Mouse (Mus musculus): ENCODE data around the gene Cops4. TPM values are rescaled to one million over a fixed set of nuclear protein-coding genes. Genes with fewer than 3 reads are reported as not detected.
A peak's percentile ranks its signal among the peaks of the same experiment; 100 is the strongest.

Cops4 gene
- total and polyA plus RNA-seq, 2 experiments: 12.0 to 53.2 TPM

DNA sequence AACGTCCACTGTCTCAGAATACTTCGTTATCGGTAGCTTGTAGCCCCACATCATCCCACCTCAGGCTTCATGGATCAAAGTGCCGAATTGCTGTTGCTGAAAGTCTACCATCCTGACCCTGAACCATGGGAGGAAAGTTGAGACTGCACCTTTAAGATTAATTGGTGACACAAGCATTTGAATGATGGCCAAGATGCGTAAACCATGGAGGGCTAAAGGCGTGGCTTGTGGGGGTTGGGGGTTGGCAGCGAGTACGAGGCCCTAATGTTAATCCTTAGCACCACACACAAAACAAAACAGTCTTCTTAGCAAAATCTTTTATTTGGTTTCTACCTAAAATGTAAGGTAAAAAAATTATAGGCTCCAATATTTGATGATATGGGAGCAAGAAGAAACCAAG is 35.3 kb downstream of the Cops4 start:
- WGBS: 77% methylated on average over 8 of the region's 8 CpGs
- H3K79me2 ChIP-seq (ENCODE audit: control insufficient read depth, insufficient read depth, low read length): no peaks in the 10 kb centered on the region
- no peak overlapping the region for H3K9ac ChIP-seq (ENCODE audit: low read depth, low read length)
- TF ChIP-seq CTCF (IDR thresholded peaks at IDR 0.05; ENCODE audit: low read depth, low read length): no peak
- TF ChIP-seq POLR2A (IDR thresholded peaks at IDR 0.05; ENCODE audit: extremely low read depth, insufficient read depth, low read length): no peak
- H3K4me3 ChIP-seq (ENCODE audit: insufficient read depth, low read depth, low read length): no peak overlapping the region
- DNase-seq (ENCODE audit: extremely low read depth, low read depth, low spot score): no peak
- H3K27ac ChIP-seq (replicated peaks; ENCODE audit: insufficient read depth, low read depth, low read length): no peak overlapping the region
- H3K4me1 ChIP-seq (ENCODE audit: control insufficient read depth, insufficient read depth, low read length): peaks cover 12% of the 10 kb centered on the region
- H3K27me3 ChIP-seq (ENCODE audit: control insufficient read depth, insufficient read depth, low read length): no peaks in the 10 kb centered on the region
- no peaks in the 10 kb centered on the region; the same call in 1 of the 2 replicates for H3K36me3 ChIP-seq (ENCODE audit: control insufficient read depth, insufficient read depth, low read length)

DNA sequence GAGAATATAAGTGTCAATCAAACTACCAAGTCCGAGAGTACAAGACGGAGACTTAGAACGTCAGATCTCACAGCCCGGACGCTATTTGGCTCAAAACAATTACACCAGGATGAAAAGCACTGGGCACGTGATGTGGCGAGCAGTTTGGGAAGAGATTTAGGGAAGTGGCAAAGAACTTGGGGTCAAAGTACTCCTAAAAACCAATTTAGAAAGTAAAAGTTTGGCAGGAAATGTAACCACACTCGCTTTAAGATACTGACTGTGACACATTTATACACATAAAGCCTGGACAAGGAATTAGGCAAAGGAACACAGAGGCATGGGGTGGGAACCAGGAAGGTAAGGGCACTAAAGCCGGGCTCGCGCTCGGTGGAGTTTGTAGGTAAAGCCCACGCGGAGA is 38.9 kb downstream of the Cops4 start:
- WGBS: 43% methylated on average over 14 of the region's 14 CpGs
- H3K27me3 ChIP-seq (ENCODE audit: control insufficient read depth, insufficient read depth, low read length): no peaks in the 10 kb centered on the region
- no peak for TF ChIP-seq POLR2A (IDR thresholded peaks at IDR 0.05; ENCODE audit: extremely low read depth, insufficient read depth, low read length)
- no peak for TF ChIP-seq CTCF (IDR thresholded peaks at IDR 0.05; ENCODE audit: low read depth, low read length)
- peak overlapping the region; percentile 65 for H3K27ac ChIP-seq (replicated peaks; ENCODE audit: insufficient read depth, low read depth, low read length)
- H3K9ac ChIP-seq (ENCODE audit: low read depth, low read length): no peak overlapping the region
- H3K36me3 ChIP-seq (ENCODE audit: control insufficient read depth, insufficient read depth, low read length): no peaks in the 10 kb centered on the region; the same call in 1 of the 2 replicates
- H3K4me1 ChIP-seq (ENCODE audit: control insufficient read depth, insufficient read depth, low read length): peaks cover 9% of the 10 kb centered on the region; the same call in 1 of the 2 replicates
- no peak overlapping the region; the same call in 1 of the 2 replicates for H3K4me3 ChIP-seq (ENCODE audit: insufficient read depth, low read depth, low read length)
- peak; percentile 84 for DNase-seq (ENCODE audit: extremely low read depth, low read depth, low spot score)
- no peaks in the 10 kb centered on the region for H3K79me2 ChIP-seq (ENCODE audit: control insufficient read depth, insufficient read depth, low read length)

GRCm38 (mm10) chr5:100557537-100557936 is 39.4 kb downstream of the Cops4 start:
- Histone ChIP-seq H3K79me2 (ENCODE audit: control insufficient read depth, insufficient read depth, low read length) (no peaks in the 10 kb centered on the region), H3K27me3 (ENCODE audit: control insufficient read depth, insufficient read depth, low read length) (no peaks in the 10 kb centered on the region), H3K27ac (replicated peaks; ENCODE audit: insufficient read depth, low read depth, low read length) (peak overlapping the region; percentile 65; the same call in 1 of the 2 replicates), H3K36me3 (ENCODE audit: control insufficient read depth, insufficient read depth, low read length) (no peaks in the 10 kb centered on the region; the same call in 1 of the 2 replicates), H3K4me1 (ENCODE audit: control insufficient read depth, insufficient read depth, low read length) (peaks cover 9% of the 10 kb centered on the region; the same call in 1 of the 2 replicates), H3K4me3 (ENCODE audit: insufficient read depth, low read depth, low read length) (no peak overlapping the region), H3K9ac (ENCODE audit: low read depth, low read length) (no peak overlapping the region)
- peak; percentile 38 for DNase-seq (ENCODE audit: extremely low read depth, low read depth, low spot score)
- no peak for TF ChIP-seq CTCF (IDR thresholded peaks at IDR 0.05; ENCODE audit: low read depth, low read length)
- no peak for TF ChIP-seq POLR2A (IDR thresholded peaks at IDR 0.05; ENCODE audit: extremely low read depth, insufficient read depth, low read length)
- WGBS: 49% methylated on average over 9 of the region's 9 CpGs

- peaks cover 9% of the 10 kb centered on the region; the same call in 1 of the 2 replicates for H3K4me1 ChIP-seq (ENCODE audit: control insufficient read depth, insufficient read depth, low read length)
- no peak overlapping the region for H3K27ac ChIP-seq (replicated peaks; ENCODE audit: insufficient read depth, low read depth, low read length)
- DNase-seq (ENCODE audit: extremely low read depth, low read depth, low spot score): no peak
- H3K36me3 ChIP-seq (ENCODE audit: control insufficient read depth, insufficient read depth, low read length): no peaks in the 10 kb centered on the region; the same call in 1 of the 2 replicates
- no peak for TF ChIP-seq CTCF (IDR thresholded peaks at IDR 0.05; ENCODE audit: low read depth, low read length)
- no peak for TF ChIP-seq POLR2A (IDR thresholded peaks at IDR 0.05; ENCODE audit: extremely low read depth, insufficient read depth, low read length)
- H3K79me2 ChIP-seq (ENCODE audit: control insufficient read depth, insufficient read depth, low read length): no peaks in the 10 kb centered on the region
- no peaks in the 10 kb centered on the region for H3K27me3 ChIP-seq (ENCODE audit: control insufficient read depth, insufficient read depth, low read length)
- WGBS: 77% methylated on average over 3 of the region's 3 CpGs
- H3K9ac ChIP-seq (ENCODE audit: low read depth, low read length): no peak overlapping the region
- H3K4me3 ChIP-seq (ENCODE audit: insufficient read depth, low read depth, low read length): no peak overlapping the region
These were observed 40.7 kb downstream of the Cops4 start for GRCm38 (mm10) chr5:100558783-100559182.

- H3K9ac ChIP-seq (ENCODE audit: low read depth, low read length): no peak overlapping the region
- H3K27me3 ChIP-seq (ENCODE audit: control insufficient read depth, insufficient read depth, low read length): no peaks in the 10 kb centered on the region
- H3K4me3 ChIP-seq (ENCODE audit: insufficient read depth, low read depth, low read length): no peak overlapping the region
- DNase-seq (ENCODE audit: extremely low read depth, low read depth, low spot score): no peak
- H3K79me2 ChIP-seq (ENCODE audit: control insufficient read depth, insufficient read depth, low read length): no peaks in the 10 kb centered on the region
- no peak overlapping the region for H3K27ac ChIP-seq (replicated peaks; ENCODE audit: insufficient read depth, low read depth, low read length)
- H3K36me3 ChIP-seq (ENCODE audit: control insufficient read depth, insufficient read depth, low read length): no peaks in the 10 kb centered on the region
- WGBS: 89% methylated on average over 7 of the region's 7 CpGs
- peaks cover 9% of the 10 kb centered on the region; the same call in 1 of the 2 replicates for H3K4me1 ChIP-seq (ENCODE audit: control insufficient read depth, insufficient read depth, low read length)
- TF ChIP-seq CTCF (IDR thresholded peaks at IDR 0.05; ENCODE audit: low read depth, low read length): no peak
- no peak for TF ChIP-seq POLR2A (IDR thresholded peaks at IDR 0.05; ENCODE audit: extremely low read depth, insufficient read depth, low read length)
These were observed 41.2 kb downstream of the Cops4 start for GRCm38 (mm10) chr5:100559357-100559756.

DNA sequence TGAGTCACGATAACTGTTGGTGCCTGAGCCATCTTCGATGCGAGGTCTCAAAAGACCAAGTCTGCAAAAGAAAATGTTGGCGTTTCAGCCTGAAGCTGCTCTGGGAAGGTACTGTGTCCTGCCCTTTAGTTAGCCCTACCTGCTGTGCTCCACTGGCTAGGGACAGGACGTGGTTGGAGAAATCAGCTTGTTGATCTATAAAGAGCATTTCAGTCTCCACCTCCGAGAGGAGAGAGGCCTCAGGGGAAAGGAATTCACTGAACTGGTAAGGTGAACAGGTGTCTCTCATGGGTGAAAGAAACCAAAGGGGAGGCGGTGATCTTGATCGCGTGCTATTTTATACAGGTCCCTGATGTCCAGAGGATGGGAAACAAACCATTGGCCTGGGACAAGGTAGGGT is 44.6 kb downstream of the Cops4 start:
- WGBS: 96% methylated on average over 9 of the region's 9 CpGs

More for the DNA sequence above, 44.6 kb downstream of the Cops4 start:
- no peak for TF ChIP-seq CTCF (IDR thresholded peaks at IDR 0.05; ENCODE audit: low read depth, low read length)
- no peak for TF ChIP-seq POLR2A (IDR thresholded peaks at IDR 0.05; ENCODE audit: extremely low read depth, insufficient read depth, low read length)
- Histone ChIP-seq H3K36me3 (ENCODE audit: control insufficient read depth, insufficient read depth, low read length) (no peaks in the 10 kb centered on the region), H3K4me1 (ENCODE audit: control insufficient read depth, insufficient read depth, low read length) (peaks cover 7% of the 10 kb centered on the region), H3K79me2 (ENCODE audit: control insufficient read depth, insufficient read depth, low read length) (0 out of 2 replicates have a peak, but pooled peaks cover 3% of the 10 kb centered on the region), H3K4me3 (ENCODE audit: insufficient read depth, low read depth, low read length) (no peak overlapping the region), H3K27me3 (ENCODE audit: control insufficient read depth, insufficient read depth, low read length) (no peaks in the 10 kb centered on the region), H3K27ac (replicated peaks; ENCODE audit: insufficient read depth, low read depth, low read length) (no peak overlapping the region), H3K9ac (ENCODE audit: low read depth, low read length) (no peak overlapping the region)
- DNase-seq (ENCODE audit: extremely low read depth, low read depth, low spot score): no peak

Measured in liver, adult 2 months (tissue).